Mouse (Mus musculus) C2C12 (cell line): ENCODE results near the gene Tut7.

Experiments used
- CEBPB ChIP-seq: IDR thresholded peaks from one replicate; pipeline ENCODE4 v1.6.1; 2011; ENCODE audit warnings: low read depth, mild to moderate bottlenecking, control low read depth, moderate library complexity
- CTCF ChIP-seq: IDR thresholded peaks from one replicate; pipeline ENCODE4 v1.5.1; 2011; ENCODE audit not compliant: control insufficient read depth, insufficient read depth, insufficient read length
- MAX ChIP-seq: IDR thresholded peaks from one replicate; pipeline ENCODE4 v1.6.1; 2011; ENCODE audit warnings: mild to moderate bottlenecking, control low read depth
- USF1 ChIP-seq: IDR thresholded peaks from one replicate; pipeline ENCODE4 v1.6.1; 2011; ENCODE audit warnings: low read depth, mild to moderate bottlenecking, control low read depth, moderate library complexity

- TF ChIP-seq CTCF = no peak
- no peak for TF ChIP-seq MAX
- no peak for TF ChIP-seq CEBPB
- TF ChIP-seq USF1 = no peak
These were observed 76.8 kb downstream of the Tut7 start for GRCm38 (mm10) chr13:59746164-59746563.
